Mouse (Mus musculus) kidney, adult 2 months (tissue): ENCODE data around the gene Igsf23.

Experiments used
- CTCF ChIP-seq: fragments of 200-500 bp; conservative IDR thresholded peaks from 2 replicates; pipeline ENCODE4 v1.5.1; 2011; ENCODE audit warnings: low read depth, mild to moderate bottlenecking, control low read depth, low read length, moderate library complexity, mixed read lengths; ENCODE audit not compliant: insufficient read depth, insufficient read length
- POLR2A ChIP-seq: fragments of 200-500 bp; IDR thresholded peaks from one replicate; pipeline ENCODE4 v1.6.1; 2011; ENCODE audit warnings: low read depth, low read length, control low read depth

- TF ChIP-seq CTCF (peak; percentile 91), POLR2A (no peak)
These were observed 39.9 kb downstream of the Igsf23 start for GRCm38 (mm10) chr7:19910421-19911291.
